Mouse (Mus musculus): ENCODE measurements around the gene Sptbn4. TPM values are rescaled to one million over a fixed set of nuclear protein-coding genes. Genes with fewer than 3 reads are reported as not detected.

Sptbn4 gene
- polyA plus RNA-seq, 2 experiments: 0.15 to 0.64 TPM

DNA sequence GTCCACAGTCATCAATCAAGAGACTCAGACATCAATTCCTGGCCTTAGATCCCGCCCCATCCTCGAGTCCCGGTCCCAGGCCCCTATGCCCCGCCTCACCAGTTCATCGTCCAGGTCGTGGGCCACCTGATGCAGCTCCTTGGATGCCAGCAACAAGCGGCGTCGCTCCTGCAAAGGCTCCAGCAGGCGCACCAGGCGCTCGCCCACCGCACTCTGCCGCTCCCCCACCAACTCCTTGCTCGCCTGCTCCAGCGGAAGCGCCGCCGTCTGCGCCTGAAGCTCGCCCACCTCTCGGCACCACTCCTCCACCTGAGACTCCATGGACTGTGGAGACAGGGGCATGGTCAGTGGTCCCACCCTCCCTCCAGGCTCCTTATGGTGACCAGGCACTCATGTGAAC lies 72.2 kb downstream of the Sptbn4 start:
- no peaks in the 10 kb centered on the region for H3K9me3 ChIP-seq (ENCODE audit: control insufficient read depth, low read length)
- DNase-seq (ENCODE audit: low spot score) (no peak), ATAC-seq (ENCODE audit: low FRiP score, low read depth) (no peak)
- WGBS: 1% methylated on average over 21 of the region's 22 CpGs
- H3K4me3 ChIP-seq (replicated peaks; ENCODE audit: low read length): no peak overlapping the region; the same call in 1 of the 2 replicates
- H3K27ac ChIP-seq (replicated peaks; ENCODE audit: low read depth, low read length): no peak overlapping the region
- H3K9ac ChIP-seq (ENCODE audit: low read depth, low read length, severe bottlenecking): no peak overlapping the region
- H3K27me3 ChIP-seq (ENCODE audit: control insufficient read depth, insufficient read depth, low read length): peaks cover 74% of the 10 kb centered on the region
- H3K4me2 ChIP-seq (replicated peaks; ENCODE audit: low read depth, low read length, severe bottlenecking): no peak overlapping the region
- TF ChIP-seq POLR2A (IDR thresholded peaks at IDR 0.05; ENCODE audit: borderline replicate concordance, extremely low read depth, insufficient read depth, insufficient read length): no peak
- H3K4me1 ChIP-seq (ENCODE audit: control insufficient read depth, insufficient read depth, low read length): no peaks in the 10 kb centered on the region
- no peaks in the 10 kb centered on the region for H3K36me3 ChIP-seq (ENCODE audit: control insufficient read depth, insufficient read depth, low read length)

DNA sequence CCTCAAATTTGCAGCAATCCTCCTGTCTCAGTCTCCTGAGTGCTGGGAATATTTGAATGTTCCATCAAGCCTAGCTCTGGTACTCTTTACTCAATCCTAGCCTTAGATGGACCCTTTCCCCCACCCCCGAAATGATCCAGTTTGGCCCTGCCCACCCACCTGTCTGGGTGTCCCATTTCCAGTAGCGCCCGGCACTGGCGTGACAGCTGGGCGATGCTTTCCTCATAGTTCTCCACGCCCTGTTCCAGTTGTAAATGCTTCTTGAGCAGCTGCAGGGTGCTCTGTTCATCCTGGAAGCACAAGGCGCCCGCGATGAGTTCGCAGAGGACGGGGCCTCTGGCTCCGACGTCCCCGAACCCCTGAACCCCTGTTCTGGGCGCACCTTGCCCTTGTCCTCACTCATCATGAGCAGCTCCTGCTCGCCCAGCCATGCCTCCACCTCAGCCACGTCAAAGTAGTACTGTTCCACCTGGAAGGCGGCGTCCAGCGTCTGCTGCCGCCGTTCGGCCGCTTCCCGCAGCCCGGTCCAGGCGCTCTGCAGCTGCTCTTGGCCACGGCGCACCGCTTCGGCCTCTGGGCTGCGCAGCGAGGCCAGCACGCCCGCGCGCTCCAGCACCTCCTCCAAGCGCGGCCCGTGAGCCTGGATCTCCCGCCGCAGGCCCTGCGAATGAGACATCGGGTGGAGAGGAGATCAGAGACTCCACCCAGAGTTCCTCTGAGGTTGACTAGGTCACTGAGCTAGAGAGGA lies 75.6 kb downstream of the Sptbn4 start:
- Histone ChIP-seq H3K9ac (ENCODE audit: low read depth, low read length, severe bottlenecking) (peak overlapping the region; percentile 31; the same call in 1 of the 2 replicates), H3K4me3 (replicated peaks; ENCODE audit: low read length) (peak overlapping the region; percentile 13; the same call in 1 of the 2 replicates), H3K27ac (replicated peaks; ENCODE audit: low read depth, low read length) (no peak overlapping the region), H3K36me3 (ENCODE audit: control insufficient read depth, insufficient read depth, low read length) (no peaks in the 10 kb centered on the region), H3K27me3 (ENCODE audit: control insufficient read depth, insufficient read depth, low read length) (peaks cover 95% of the 10 kb centered on the region), H3K4me2 (replicated peaks; ENCODE audit: low read depth, low read length, severe bottlenecking) (peak overlapping the region; percentile 31), H3K4me1 (ENCODE audit: control insufficient read depth, insufficient read depth, low read length) (no peaks in the 10 kb centered on the region), H3K9me3 (ENCODE audit: control insufficient read depth, low read length) (peaks cover 7% of the 10 kb centered on the region)
- peak; percentile 42 for DNase-seq (ENCODE audit: low spot score)
- no peak for TF ChIP-seq POLR2A (IDR thresholded peaks at IDR 0.05; ENCODE audit: borderline replicate concordance, extremely low read depth, insufficient read depth, insufficient read length)
- ATAC-seq (ENCODE audit: low FRiP score, low read depth): peak; percentile 88
- WGBS: 6% methylated on average over 44 of the region's 44 CpGs

DNA sequence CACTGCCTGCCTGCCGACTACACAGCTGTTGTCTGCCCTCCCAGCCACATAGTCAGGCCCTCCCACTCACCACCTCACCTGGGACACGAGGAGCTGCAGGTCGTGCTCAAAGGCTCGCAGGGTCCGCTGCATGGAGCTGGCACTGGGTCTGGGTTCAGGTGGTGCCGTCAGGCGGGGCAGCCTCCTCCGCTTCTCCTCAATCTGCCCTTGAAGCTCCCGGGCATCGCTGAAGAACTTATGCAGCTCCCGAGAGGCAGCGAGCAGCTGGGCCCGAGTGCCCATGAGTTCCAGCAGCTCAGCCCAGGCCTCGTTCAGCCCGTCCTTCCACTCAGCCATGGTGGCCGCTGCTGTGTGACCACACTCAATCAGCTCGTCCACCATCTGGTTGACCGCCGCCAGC lies 78.4 kb downstream of the Sptbn4 start:
- TF ChIP-seq POLR2A (IDR thresholded peaks at IDR 0.05; ENCODE audit: borderline replicate concordance, extremely low read depth, insufficient read depth, insufficient read length): no peak
- no peaks in the 10 kb centered on the region for H3K4me1 ChIP-seq (ENCODE audit: control insufficient read depth, insufficient read depth, low read length)
- no peak overlapping the region for H3K4me3 ChIP-seq (replicated peaks; ENCODE audit: low read length)
- H3K36me3 ChIP-seq (ENCODE audit: control insufficient read depth, insufficient read depth, low read length): no peaks in the 10 kb centered on the region
- 81% methylated on average over 19 of the region's 19 CpGs for WGBS
- no peak overlapping the region for H3K27ac ChIP-seq (replicated peaks; ENCODE audit: low read depth, low read length)
- ATAC-seq (ENCODE audit: low FRiP score, low read depth): no peak
- peaks cover 98% of the 10 kb centered on the region for H3K27me3 ChIP-seq (ENCODE audit: control insufficient read depth, insufficient read depth, low read length)
- peaks cover 7% of the 10 kb centered on the region for H3K9me3 ChIP-seq (ENCODE audit: control insufficient read depth, low read length)
- H3K4me2 ChIP-seq (replicated peaks; ENCODE audit: low read depth, low read length, severe bottlenecking): no peak overlapping the region
- H3K9ac ChIP-seq (ENCODE audit: low read depth, low read length, severe bottlenecking): no peak overlapping the region
- no peak for DNase-seq (ENCODE audit: low spot score)

DNA sequence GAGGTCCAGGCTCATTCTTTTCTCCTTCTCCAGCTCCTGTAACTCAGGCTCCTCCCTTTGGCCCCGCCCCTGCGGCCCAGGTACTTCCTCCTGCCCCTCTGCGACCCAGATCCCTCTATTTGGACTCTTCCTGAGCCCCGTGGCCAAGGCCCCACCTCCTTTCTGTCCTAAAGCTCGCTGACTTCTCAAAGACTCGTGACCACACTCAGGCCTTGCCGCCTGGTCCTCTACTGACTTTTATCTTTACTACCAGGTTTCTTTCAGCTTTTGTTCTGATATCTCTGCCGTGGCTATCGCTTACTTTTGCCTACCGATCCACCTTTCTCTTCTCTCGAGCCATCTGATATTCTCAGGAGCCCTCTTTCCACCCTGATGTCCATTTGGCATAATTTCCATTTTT lies 79.5 kb downstream of the Sptbn4 start:
- ATAC-seq (ENCODE audit: low FRiP score, low read depth): no peak
- DNase-seq (ENCODE audit: low spot score): no peak
- H3K4me2 ChIP-seq (replicated peaks; ENCODE audit: low read depth, low read length, severe bottlenecking): peak overlapping the region; percentile 35; the same call in 1 of the 2 replicates
- no peak overlapping the region for H3K27ac ChIP-seq (replicated peaks; ENCODE audit: low read depth, low read length)
- peaks cover 7% of the 10 kb centered on the region for H3K9me3 ChIP-seq (ENCODE audit: control insufficient read depth, low read length)
- peak overlapping the region; percentile 14; the same call in 1 of the 2 replicates for H3K4me3 ChIP-seq (replicated peaks; ENCODE audit: low read length)
- H3K9ac ChIP-seq (ENCODE audit: low read depth, low read length, severe bottlenecking): no peak overlapping the region
- H3K36me3 ChIP-seq (ENCODE audit: control insufficient read depth, insufficient read depth, low read length): no peaks in the 10 kb centered on the region
- TF ChIP-seq POLR2A (IDR thresholded peaks at IDR 0.05; ENCODE audit: borderline replicate concordance, extremely low read depth, insufficient read depth, insufficient read length): no peak
- 17% methylated on average over 11 of the region's 11 CpGs for WGBS
- H3K4me1 ChIP-seq (ENCODE audit: control insufficient read depth, insufficient read depth, low read length): no peaks in the 10 kb centered on the region
- peaks cover 98% of the 10 kb centered on the region for H3K27me3 ChIP-seq (ENCODE audit: control insufficient read depth, insufficient read depth, low read length)

DNA sequence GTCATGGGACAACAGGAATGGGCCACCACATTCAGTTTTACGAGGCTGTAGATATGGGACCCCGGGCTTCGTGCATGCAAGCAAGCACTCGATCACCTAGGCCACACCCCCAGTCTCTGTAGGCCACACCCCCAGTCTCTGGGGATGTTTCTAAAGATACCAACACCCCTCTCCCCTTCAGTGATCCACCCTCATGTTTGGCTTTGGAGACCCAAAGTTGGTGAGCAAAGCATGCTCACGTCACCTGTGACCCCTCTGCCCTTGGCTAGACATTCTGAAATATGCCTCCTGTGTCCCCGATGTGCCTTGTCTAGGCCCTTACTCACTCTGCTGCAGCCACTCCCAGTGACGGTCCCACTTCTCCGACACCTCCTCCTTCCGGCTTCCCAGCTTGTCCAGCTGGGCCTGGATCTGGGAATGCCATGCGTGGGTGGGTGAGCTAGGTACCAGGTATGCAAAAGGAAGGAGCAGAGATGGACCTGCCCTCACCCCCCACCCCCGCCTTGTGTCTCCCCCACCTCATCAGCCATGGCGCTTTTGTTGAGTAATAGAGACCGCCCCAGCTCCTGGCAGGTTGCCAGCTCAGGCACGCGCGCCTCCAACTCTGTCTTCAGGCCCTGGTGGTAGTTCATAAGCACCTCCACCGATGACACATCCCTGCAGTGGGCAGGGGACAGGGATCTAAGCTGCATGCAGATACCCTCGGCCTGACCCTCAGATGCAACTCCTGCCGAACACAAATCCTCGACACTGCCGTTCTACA lies 81.2 kb downstream of the Sptbn4 start:
- TF ChIP-seq POLR2A (IDR thresholded peaks at IDR 0.05; ENCODE audit: borderline replicate concordance, extremely low read depth, insufficient read depth, insufficient read length): no peak
- WGBS: 42% methylated on average over 21 of the region's 21 CpGs
- Histone ChIP-seq H3K9ac (ENCODE audit: low read depth, low read length, severe bottlenecking) (no peak overlapping the region), H3K27me3 (ENCODE audit: control insufficient read depth, insufficient read depth, low read length) (peaks cover 87% of the 10 kb centered on the region), H3K4me1 (ENCODE audit: control insufficient read depth, insufficient read depth, low read length) (no peaks in the 10 kb centered on the region), H3K4me2 (replicated peaks; ENCODE audit: low read depth, low read length, severe bottlenecking) (no peak overlapping the region), H3K27ac (replicated peaks; ENCODE audit: low read depth, low read length) (no peak overlapping the region), H3K9me3 (ENCODE audit: control insufficient read depth, low read length) (peaks cover 7% of the 10 kb centered on the region), H3K36me3 (ENCODE audit: control insufficient read depth, insufficient read depth, low read length) (no peaks in the 10 kb centered on the region), H3K4me3 (replicated peaks; ENCODE audit: low read length) (no peak overlapping the region)
- DNase-seq (ENCODE audit: low spot score) (no peak), ATAC-seq (ENCODE audit: low FRiP score, low read depth) (no peak)
